Mouse (Mus musculus): Measurements from ENCODE around the gene Slc23a2. TPM values are rescaled to one million over a fixed set of nuclear protein-coding genes. Genes with fewer than 3 reads are reported as not detected.
A peak's percentile ranks its signal among the peaks of the same experiment; 100 is the strongest.

The Slc23a2 gene
- polyA plus RNA-seq, 1 experiment from 2014 or later: 17.1 TPM

- no peaks in the 10 kb centered on the region for H3K9me3 ChIP-seq (replicated peaks)
- WGBS: 86% methylated on average over 4 of the region's 4 CpGs
- no peaks in the 10 kb centered on the region for H3K27me3 ChIP-seq
- H3K4me3 ChIP-seq: no peak overlapping the region
- no peak overlapping the region for H3K4me2 ChIP-seq (replicated peaks)
- peaks cover 41% of the 10 kb centered on the region for H3K36me3 ChIP-seq
- no peak overlapping the region for H3K27ac ChIP-seq
- ATAC-seq (ENCODE audit: low FRiP score): no peak
- H3K4me1 ChIP-seq: no peaks in the 10 kb centered on the region
- no peak overlapping the region for H3K9ac ChIP-seq
Observed at GRCm38 (mm10) chr2:132053824-132054223, 91.1 kb downstream of the Slc23a2 start.

- peaks cover 24% of the 10 kb centered on the region for H3K36me3 ChIP-seq
- WGBS: 88% methylated on average over 5 of the region's 5 CpGs
- H3K9me3 ChIP-seq (replicated peaks): no peaks in the 10 kb centered on the region
- no peaks in the 10 kb centered on the region for H3K27me3 ChIP-seq
- no peak for ATAC-seq (ENCODE audit: low FRiP score)
- no peak overlapping the region for H3K27ac ChIP-seq
- no peaks in the 10 kb centered on the region for H3K4me1 ChIP-seq
- no peak overlapping the region for H3K4me2 ChIP-seq (replicated peaks)
- no peak overlapping the region for H3K4me3 ChIP-seq
- H3K9ac ChIP-seq: no peak overlapping the region
Observed at GRCm38 (mm10) chr2:132051798-132052197, 93.1 kb downstream of the Slc23a2 start.

- Histone ChIP-seq H3K4me2 (replicated peaks) (no peak overlapping the region), H3K9me3 (replicated peaks) (no peaks in the 10 kb centered on the region), H3K27ac (no peak overlapping the region), H3K4me1 (peaks cover 2% of the 10 kb centered on the region; the same call in 1 of the 2 replicates), H3K36me3 (peaks cover 7% of the 10 kb centered on the region; the same call in 1 of the 2 replicates), H3K4me3 (no peak overlapping the region), H3K27me3 (no peaks in the 10 kb centered on the region), H3K9ac (no peak overlapping the region)
- no peak for ATAC-seq (ENCODE audit: low FRiP score)
- 51% methylated on average over 3 of the region's 3 CpGs for WGBS
Observed at GRCm38 (mm10) chr2:132049921-132050320, 95.0 kb downstream of the Slc23a2 start.

GRCm38 (mm10) chr2:132049491-132049890, 95.4 kb downstream of the Slc23a2 start:
- 71% methylated on average over 3 of the region's 3 CpGs for WGBS
- Histone ChIP-seq H3K4me1 (peaks cover 6% of the 10 kb centered on the region; the same call in 1 of the 2 replicates), H3K9me3 (replicated peaks) (no peaks in the 10 kb centered on the region), H3K9ac (no peak overlapping the region), H3K36me3 (peaks cover 3% of the 10 kb centered on the region; the same call in 1 of the 2 replicates), H3K4me3 (no peak overlapping the region), H3K27me3 (no peaks in the 10 kb centered on the region), H3K4me2 (replicated peaks) (no peak overlapping the region), H3K27ac (no peak overlapping the region)
- no peak for ATAC-seq (ENCODE audit: low FRiP score)

GRCm38 (mm10) chr2:132048143-132048772, 96.7 kb downstream of the Slc23a2 start:
- Histone ChIP-seq H3K27ac (no peak overlapping the region), H3K27me3 (no peaks in the 10 kb centered on the region), H3K9me3 (replicated peaks) (no peaks in the 10 kb centered on the region), H3K4me2 (replicated peaks) (no peak overlapping the region), H3K9ac (no peak overlapping the region), H3K4me3 (no peak overlapping the region), H3K36me3 (no peaks in the 10 kb centered on the region), H3K4me1 (peaks cover 6% of the 10 kb centered on the region; the same call in 1 of the 2 replicates)
- WGBS: 91% methylated on average over 11 of the region's 11 CpGs
- ATAC-seq (ENCODE audit: low FRiP score): no peak

- no peak for ATAC-seq (ENCODE audit: low FRiP score)
- Histone ChIP-seq H3K9me3 (replicated peaks) (no peaks in the 10 kb centered on the region), H3K27ac (no peak overlapping the region), H3K9ac (no peak overlapping the region), H3K4me1 (peaks cover 6% of the 10 kb centered on the region; the same call in 1 of the 2 replicates), H3K36me3 (no peaks in the 10 kb centered on the region), H3K4me2 (replicated peaks) (no peak overlapping the region), H3K27me3 (no peaks in the 10 kb centered on the region), H3K4me3 (no peak overlapping the region)
- 90% methylated on average over 4 of the region's 4 CpGs for WGBS
Observed at GRCm38 (mm10) chr2:132047364-132047763, 97.5 kb downstream of the Slc23a2 start.

GRCm38 (mm10) chr2:132046659-132047058, 98.2 kb downstream of the Slc23a2 start:
- H3K36me3 ChIP-seq: no peaks in the 10 kb centered on the region
- no peak overlapping the region for H3K27ac ChIP-seq
- H3K4me2 ChIP-seq (replicated peaks): no peak overlapping the region
- no peak overlapping the region for H3K9ac ChIP-seq
- H3K9me3 ChIP-seq (replicated peaks): no peaks in the 10 kb centered on the region
- H3K4me1 ChIP-seq: peaks cover 6% of the 10 kb centered on the region; the same call in 1 of the 2 replicates
- H3K27me3 ChIP-seq: no peaks in the 10 kb centered on the region
- WGBS: over 99% methylated on average over 4 of the region's 4 CpGs
- no peak for ATAC-seq (ENCODE audit: low FRiP score)
- no peak overlapping the region for H3K4me3 ChIP-seq

GRCm38 (mm10) chr2:132044320-132045274, 100.3 kb downstream of the Slc23a2 start:
- no peak for ATAC-seq (ENCODE audit: low FRiP score)
- H3K4me1 ChIP-seq: peaks cover 6% of the 10 kb centered on the region; the same call in 1 of the 2 replicates
- H3K4me2 ChIP-seq (replicated peaks): no peak overlapping the region
- no peaks in the 10 kb centered on the region for H3K27me3 ChIP-seq
- WGBS: 62% methylated on average over 15 of the region's 15 CpGs
- no peak overlapping the region for H3K27ac ChIP-seq
- H3K36me3 ChIP-seq: no peaks in the 10 kb centered on the region
- no peak overlapping the region for H3K4me3 ChIP-seq
- no peaks in the 10 kb centered on the region for H3K9me3 ChIP-seq (replicated peaks)
- no peak overlapping the region for H3K9ac ChIP-seq

- H3K9ac ChIP-seq: no peak overlapping the region
- no peak overlapping the region for H3K27ac ChIP-seq
- no peaks in the 10 kb centered on the region for H3K27me3 ChIP-seq
- H3K4me3 ChIP-seq: no peak overlapping the region
- no peak for ATAC-seq (ENCODE audit: low FRiP score)
- H3K4me2 ChIP-seq (replicated peaks): 0 out of 2 replicates have a peak overlapping the region, but pooled peaks have one; percentile 18
- WGBS: 52% methylated on average over 13 of the region's 13 CpGs
- H3K36me3 ChIP-seq: no peaks in the 10 kb centered on the region
- H3K4me1 ChIP-seq: peaks cover 6% of the 10 kb centered on the region; the same call in 1 of the 2 replicates
- no peaks in the 10 kb centered on the region for H3K9me3 ChIP-seq (replicated peaks)
Observed at GRCm38 (mm10) chr2:132043101-132043621, 101.7 kb downstream of the Slc23a2 start.

- no peaks in the 10 kb centered on the region for H3K36me3 ChIP-seq
- WGBS: 60% methylated on average over 7 of the region's 7 CpGs
- no peak overlapping the region for H3K27ac ChIP-seq
- no peaks in the 10 kb centered on the region for H3K9me3 ChIP-seq (replicated peaks)
- no peak overlapping the region for H3K9ac ChIP-seq
- H3K4me2 ChIP-seq (replicated peaks): no peak overlapping the region
- H3K4me3 ChIP-seq: no peak overlapping the region
- ATAC-seq (ENCODE audit: low FRiP score): no peak
- H3K4me1 ChIP-seq: peaks cover 11% of the 10 kb centered on the region; the same call in 1 of the 2 replicates
- no peaks in the 10 kb centered on the region for H3K27me3 ChIP-seq
Observed at GRCm38 (mm10) chr2:132039894-132040293, 105.0 kb downstream of the Slc23a2 start.

GRCm38 (mm10) chr2:132036326-132036725, 108.6 kb downstream of the Slc23a2 start:
- H3K9me3 ChIP-seq (replicated peaks): no peaks in the 10 kb centered on the region
- H3K4me3 ChIP-seq: no peak overlapping the region
- no peak for ATAC-seq (ENCODE audit: low FRiP score)
- H3K4me1 ChIP-seq: peaks cover 7% of the 10 kb centered on the region
- no peak overlapping the region for H3K9ac ChIP-seq
- no peaks in the 10 kb centered on the region for H3K27me3 ChIP-seq
- no peak overlapping the region for H3K4me2 ChIP-seq (replicated peaks)
- 83% methylated on average over 5 of the region's 5 CpGs for WGBS
- no peak overlapping the region for H3K27ac ChIP-seq
- H3K36me3 ChIP-seq: no peaks in the 10 kb centered on the region

GRCm38 (mm10) chr2:132035470-132035835, 109.5 kb downstream of the Slc23a2 start:
- no peak for ATAC-seq (ENCODE audit: low FRiP score)
- Histone ChIP-seq H3K4me2 (replicated peaks) (no peak overlapping the region), H3K4me3 (no peak overlapping the region), H3K9ac (no peak overlapping the region), H3K4me1 (peaks cover 16% of the 10 kb centered on the region), H3K27ac (no peak overlapping the region), H3K27me3 (no peaks in the 10 kb centered on the region), H3K36me3 (no peaks in the 10 kb centered on the region), H3K9me3 (replicated peaks) (no peaks in the 10 kb centered on the region)
- 44% methylated on average over 11 of the region's 11 CpGs for WGBS
